Mouse (Mus musculus) 3T3-L1 (cell line): ENCODE data around the gene Mtmr10.
A peak's percentile ranks its signal among the peaks of the same experiment; 100 is the strongest.

Source experiments
- DNase-seq: peaks from one replicate; pipeline ENCODE4 v3.0.0-alpha.2; 2015; ENCODE audit warnings: low read depth, low spot score

Gene Mtmr10

DNA sequence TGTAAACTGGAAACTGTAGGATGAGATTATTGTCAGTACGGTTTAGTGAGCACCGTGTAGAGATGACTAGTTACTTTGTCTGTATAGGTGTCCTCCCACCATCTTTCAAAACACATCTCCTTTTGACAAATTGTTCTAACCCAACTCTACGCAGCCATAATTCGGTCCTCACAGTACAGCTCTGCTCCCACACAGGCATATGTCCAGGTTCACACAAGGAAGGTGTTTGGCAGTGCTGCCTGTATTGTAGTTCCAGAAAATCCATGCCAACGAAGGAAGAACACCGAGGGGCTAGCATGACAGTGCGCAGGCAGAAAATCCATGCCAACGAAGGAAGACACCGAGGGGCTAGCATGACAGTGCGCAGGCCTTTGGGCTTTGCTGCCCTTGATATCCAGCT, 4.3 kb downstream of the Mtmr10 start:
- no peak for DNase-seq

DNA sequence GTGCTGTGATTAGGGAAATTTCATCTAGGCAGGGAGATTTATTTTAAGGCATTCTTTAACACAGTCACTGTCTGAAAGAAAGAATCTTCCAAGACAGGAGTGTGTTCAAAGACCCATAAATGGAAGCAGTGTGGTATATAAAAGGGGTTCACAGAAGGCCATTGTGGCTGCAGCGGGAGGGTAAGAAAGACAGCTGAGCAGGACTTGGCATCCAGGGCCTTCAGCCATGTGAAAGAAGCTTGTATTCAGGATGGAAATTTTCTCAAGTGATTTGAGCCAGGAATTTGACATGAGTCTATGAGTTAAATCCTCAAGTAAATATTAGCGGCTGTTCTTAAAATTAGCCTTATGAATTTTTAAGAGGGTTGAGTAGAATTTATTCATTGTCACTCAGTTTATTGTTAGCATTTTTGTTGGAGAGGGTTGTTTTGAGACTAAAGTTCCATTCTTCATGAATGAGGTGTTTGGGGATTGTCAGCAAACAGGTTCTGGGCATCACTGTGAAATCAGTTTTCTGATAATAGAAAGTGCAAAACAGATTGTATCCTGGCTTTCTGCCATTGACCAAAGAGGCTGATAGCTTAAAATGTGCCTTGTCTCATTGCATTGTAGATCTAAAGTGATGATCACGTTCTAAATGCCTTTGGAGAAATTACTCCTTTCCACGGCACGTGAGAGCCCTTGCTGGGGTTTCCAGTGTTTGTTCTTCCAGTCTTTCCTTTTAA, 9.0 kb downstream of the Mtmr10 start:
- DNase-seq = no peak

DNA sequence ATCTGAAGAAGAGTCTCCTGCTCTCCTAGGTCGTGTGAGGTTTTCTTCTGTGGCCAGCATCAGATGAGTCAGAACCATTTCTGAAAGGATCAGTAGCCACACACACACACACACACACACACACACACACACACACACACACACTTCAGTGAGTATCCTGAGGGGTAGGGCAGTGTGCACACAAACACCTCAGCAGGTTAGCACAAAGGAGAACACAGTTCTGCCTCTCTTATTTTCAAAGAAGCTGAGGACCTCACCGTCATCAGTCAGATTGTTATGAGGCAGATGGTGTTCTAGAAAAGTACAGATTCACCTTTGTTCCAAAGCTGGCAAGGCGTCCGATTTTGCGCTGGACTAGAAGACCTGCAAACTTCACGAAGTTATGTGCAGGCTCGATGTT, 22.8 kb downstream of the Mtmr10 start:
- no peak for DNase-seq

DNA sequence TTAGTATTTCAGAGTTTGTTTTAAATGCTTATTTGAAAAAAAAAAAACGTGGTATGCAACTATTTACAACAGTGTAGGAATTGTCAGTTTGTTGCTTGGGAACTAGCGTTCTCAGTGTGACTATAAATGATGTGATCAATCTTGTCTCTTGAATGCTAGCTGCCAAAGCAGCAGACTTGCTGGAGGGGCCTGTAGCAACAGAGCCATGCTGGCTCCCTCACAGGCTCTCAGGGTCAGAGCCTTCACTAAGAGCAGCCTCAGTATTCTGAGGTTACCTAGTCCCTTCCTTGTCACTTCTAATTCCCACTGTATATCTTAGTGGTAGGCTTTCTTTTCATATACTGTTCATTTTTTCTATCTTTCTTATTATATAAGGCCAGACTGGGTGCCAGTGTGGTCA, 23.3 kb downstream of the Mtmr10 start:
- no peak for DNase-seq

DNA sequence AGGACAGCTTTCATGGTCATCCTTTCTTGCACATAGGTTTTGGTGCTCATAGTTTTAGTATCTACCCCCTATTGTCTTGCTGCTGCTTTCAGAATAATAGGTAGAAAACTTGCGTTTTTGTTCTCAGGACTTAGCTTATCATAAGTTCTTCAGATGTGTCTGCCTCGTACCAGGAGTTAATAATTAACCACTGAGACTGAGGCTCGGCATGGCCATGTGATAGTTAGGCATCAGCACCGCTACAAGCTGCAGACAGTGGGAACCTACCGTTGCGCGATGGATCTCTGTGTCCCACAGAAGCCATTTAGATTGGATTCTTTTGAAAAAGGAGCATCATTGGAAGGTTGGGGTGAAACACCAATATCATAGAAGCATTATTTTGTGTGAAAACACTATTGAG, 25.4 kb downstream of the Mtmr10 start:
- DNase-seq = no peak

DNA sequence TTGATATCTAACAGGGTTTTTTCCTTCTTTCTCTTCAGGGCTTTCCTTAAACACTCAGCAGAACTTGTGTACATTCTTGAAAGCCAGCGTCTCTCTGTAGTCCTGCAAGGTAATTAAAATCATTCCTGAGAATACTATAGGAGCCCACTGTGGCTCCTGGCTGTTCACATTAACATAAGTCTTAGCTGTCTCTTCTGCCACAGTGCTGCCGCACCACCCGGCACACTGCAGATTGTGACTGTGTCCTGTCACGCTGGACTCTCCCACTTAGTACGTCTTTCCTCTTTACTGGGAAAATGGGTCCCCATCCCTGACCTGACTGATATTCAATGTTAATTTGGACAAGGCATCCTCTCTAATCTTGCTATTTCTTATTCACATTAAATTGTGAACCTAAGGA, 33.7 kb downstream of the Mtmr10 start:
- no peak for DNase-seq

DNA sequence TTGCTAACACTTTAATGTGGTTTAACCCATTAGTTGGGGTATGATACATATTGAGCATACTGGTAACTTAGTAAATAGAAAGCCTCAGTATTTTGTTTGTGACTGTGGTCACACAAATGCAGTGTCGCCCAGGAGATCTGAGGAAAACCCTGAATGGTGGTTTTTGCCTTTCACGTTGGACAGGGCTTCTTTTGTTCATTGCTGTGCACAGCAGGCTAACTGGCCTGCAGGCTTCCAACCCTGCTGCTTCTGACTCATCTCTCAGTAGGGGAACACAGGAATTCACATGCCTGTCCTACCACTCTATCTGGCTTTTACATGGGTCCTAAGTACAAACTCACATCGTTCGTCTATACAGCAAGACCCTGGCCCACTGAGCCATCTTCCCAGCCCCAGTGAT, 34.2 kb downstream of the Mtmr10 start:
- DNase-seq = peak; percentile 53

DNA sequence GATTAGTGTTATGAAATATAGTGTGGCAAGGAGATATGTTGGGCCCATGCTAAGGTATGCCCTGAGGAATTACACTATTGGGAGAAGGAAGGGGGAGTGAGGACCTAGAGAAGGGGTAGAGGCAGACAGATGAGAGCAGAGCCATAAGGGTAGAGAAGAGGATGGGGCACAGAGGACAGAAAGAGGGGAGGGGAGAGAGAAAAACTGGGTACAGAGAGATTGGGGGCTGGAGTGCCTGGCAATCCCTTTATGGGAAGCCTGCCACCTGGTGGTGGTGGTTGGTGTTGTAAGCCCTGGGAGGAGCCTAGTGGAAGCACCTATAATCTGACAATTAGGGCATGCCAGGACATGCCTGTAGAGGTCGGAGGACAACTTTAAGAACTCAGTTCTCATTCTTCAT, 39.4 kb downstream of the Mtmr10 start:
- peak; percentile 85 for DNase-seq

DNA sequence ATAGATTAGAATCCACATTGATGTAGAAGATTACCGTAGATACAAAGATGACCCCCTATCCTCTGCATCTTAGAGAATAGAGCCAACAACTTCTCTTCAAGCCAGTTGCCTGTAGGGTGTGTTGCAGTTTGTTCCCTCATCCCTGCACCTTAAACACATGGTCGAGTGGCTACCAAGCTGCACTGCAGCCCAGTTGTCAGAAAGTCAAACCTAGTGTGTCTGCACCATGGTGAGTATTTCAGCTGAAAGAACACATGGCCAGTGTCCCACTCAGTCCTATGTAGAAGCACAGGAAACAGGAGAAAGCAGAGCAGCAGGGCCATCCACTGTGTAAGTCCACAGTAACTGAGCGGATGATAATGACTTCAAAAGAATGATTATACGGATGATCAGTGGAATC, 40.0 kb downstream of the Mtmr10 start:
- DNase-seq = no peak

DNA sequence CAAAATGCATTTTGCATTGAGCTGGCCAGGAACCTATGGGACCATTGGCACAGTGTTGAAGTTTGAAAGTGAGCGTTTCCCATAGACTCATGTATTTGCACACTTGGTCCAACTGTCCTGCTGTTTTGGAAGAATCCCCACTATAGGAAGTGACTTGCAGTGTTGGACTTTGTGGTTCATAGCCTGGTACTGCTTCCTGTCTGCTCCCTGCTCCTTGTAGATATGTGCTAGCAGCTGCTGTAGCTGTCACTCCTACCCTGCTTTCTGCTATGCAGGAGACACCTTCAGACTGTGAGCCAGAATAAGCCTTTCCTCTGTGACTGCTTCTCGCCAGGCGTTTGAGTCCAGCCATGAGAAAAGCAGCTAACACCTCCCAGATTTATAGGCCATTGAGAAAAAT, 43.9 kb downstream of the Mtmr10 start:
- no peak for DNase-seq

DNA sequence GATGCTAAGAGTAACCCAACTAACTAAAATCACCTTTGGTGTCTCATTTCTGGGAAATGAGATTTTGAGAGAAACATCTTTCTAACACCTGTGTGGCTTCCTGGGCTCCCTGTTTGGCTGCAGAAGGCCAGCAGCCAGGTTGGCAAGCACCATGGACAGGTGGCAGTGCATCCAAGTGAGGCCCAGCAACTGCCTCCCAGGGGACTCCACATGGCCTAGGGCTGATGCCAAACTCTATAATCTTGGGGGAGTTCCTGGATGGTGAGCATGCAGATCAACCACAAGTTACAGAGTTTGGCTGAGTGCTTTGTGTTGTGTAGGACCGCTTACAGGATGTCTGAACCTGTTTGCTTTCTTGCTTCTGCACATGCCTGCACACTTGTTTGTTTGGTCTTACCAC, 45.2 kb downstream of the Mtmr10 start:
- no peak for DNase-seq

DNA sequence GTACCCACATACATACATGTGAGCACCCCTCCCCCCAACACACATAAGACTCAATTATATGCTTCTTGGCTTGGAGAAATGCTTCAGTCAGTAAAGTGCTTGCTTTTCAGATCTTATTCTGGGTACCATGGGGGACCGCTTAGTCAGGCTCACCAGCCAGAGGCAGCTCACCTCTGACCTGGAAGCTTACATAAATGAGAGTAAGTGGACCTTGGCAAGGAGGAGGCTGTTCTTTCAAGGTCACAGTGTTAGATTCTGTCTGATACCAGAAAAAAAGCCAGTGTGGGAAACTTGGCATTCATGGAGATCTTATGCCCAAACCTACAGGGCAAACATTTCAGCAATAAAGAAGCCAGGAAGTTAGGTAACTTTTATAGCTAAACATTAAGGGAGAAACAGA, 60.4 kb downstream of the Mtmr10 start:
- no peak for DNase-seq

DNA sequence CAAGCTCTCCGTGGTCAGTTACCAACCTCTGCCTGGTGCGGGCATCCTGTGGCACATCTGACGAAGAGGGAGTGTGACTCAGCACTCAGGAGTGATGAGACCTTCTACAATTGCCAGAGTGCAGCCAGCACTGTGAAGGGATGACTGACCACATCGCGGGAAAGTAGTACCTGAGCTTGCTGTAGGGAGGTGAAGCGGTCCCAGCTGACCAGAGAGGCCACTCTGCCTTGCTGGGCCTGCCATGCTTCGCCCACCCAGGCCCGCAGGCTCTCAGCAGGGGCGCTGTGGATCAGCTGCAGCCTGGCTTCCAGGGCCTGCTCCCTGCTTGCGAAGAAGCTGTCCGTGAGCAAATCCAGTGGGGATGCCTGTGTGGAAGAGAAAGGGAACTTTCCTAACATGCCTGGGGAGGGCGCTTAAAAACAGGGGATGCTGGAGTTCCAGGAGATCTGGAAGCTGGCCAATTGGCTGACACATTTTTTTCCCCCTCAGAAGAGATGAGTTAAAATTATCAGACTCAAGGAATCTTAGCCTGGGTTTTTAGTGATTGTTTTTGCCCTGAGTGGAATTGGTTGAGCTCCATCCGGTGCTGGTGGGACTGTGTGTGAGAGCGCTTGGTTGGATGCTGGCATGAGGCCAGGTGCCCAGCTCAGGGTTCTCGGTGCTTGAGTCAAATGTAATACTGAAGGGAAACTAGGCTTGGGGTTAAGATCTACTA, 61.9 kb downstream of the Mtmr10 start:
- DNase-seq = peak; percentile 27

DNA sequence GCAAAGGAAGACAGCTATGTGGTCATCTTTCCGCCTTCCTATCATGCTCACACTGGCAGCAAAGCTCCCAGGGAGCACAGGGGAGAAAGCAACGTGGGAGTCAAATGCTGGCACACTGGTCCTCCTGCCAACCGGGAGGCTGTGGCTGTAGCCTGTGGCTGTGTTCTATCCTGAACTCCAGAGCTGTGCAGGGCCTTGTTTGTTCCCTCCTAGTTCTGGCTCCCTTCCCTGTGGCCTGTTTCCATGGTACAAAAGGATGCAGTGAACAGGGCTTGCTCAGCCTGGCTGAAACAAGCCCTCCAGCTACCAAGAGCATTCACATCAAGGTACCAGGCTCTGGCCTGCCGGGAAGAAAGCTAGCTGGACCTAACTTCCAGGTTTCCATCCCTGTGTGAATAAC, 63.6 kb downstream of the Mtmr10 start:
- DNase-seq = no peak

DNA sequence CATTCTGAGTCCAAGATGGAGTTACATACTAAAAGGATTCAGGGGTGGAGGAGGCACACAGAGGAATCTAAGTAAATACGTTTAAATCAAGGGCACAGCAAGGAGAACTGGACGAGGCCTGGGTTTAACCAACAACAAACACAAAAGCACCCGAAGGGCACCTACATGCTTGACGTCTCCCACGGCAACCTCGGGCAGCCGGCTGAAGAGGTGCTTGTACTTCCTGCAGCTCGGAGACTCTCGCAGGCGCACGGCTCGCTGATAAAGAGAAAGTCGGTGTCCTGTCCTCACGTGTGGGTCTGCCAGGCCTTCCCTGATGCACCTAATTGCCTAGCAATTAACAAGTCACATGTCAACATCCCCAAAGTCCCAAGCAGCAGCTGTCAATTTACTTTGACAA, 66.8 kb downstream of the Mtmr10 start:
- no peak for DNase-seq

DNA sequence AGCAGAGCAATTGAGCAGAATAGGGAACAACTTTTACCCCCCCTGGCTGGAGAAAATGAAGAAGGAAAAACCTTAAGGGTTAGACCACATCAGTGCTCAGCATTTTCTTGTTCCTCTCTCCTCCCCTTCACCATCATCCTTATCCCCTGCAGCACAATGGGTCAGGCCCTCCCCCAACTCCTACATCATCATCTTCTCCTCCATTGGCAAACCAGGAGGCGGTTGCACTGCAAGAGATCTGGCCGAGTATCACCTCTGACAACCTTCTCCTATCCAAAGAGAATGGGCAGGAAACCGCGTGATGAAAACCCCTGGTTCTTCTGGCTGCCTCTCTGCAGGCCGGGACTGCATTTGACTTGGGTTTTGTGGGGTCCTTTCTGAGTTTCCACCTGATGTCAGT, 69.2 kb downstream of the Mtmr10 start:
- no peak for DNase-seq

DNA sequence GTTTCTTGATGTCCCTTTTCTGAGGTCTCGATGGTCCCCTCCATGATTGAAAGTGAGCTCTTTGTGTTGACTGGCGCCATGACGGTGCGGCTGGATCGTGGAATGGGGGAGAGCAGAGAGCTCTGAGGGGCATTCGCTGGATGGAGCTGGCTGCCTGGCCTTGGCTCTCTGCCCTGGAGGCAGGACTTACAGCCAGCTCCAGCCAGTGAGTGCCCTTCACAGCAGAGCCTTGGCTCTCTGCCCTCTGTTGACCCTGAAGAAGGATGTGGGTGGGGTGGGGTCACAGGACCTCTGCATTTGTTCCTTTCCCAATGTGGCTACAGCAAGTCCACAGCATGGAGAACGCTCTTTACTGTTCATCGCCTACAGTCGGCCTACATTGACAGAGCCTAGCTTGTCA, 70.0 kb downstream of the Mtmr10 start:
- DNase-seq = no peak

DNA sequence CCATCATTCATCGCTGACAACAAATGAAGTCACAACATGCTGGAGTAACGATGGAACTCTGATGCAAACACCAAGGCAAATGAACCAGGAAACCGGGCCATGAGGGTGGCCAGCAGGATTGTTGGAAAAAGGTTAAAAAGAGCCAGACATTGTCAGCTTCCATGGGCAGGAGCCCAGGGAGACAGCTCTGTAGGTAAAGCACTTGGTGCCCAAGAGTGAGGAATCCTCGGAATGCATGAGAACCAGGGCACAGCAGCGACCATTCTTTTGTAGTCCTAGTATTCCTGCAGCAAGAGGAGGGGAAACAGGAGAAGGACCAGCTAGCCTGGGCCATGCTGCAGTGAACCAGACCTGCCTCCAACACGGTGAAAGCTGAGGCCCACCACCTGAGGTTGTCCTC, 71.2 kb downstream of the Mtmr10 start:
- DNase-seq = no peak

DNA sequence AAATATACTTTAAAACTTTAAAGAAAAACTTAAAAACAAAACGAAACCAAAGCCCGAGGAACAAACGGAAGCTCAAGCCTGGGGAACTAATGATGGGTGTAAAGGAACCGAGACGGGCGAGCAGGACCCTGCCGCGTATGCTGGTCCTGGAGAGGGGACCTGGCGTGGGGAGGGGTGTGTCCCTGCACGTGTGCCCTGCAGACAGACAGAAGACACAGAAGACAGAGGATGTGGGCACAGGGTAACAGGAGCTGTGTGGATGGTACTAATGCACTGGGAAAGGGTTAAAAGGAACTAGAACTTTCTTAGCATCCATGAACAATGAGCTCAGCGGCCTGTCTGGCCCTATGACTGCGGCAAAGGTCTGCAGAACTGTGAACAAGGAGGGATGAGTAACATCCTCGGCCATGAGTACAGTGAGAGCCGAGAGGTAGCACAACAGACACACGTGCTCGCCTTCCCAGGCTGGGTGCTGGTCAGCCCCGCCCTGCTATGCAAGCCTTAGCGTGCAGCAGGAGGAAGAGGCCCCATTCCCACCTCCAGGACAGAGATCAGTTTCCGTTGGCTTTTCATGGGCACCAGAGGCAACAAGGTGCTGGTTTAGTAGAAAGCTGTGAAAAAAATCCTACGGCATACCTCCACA, 72.6 kb downstream of the Mtmr10 start:
- no peak for DNase-seq

DNA sequence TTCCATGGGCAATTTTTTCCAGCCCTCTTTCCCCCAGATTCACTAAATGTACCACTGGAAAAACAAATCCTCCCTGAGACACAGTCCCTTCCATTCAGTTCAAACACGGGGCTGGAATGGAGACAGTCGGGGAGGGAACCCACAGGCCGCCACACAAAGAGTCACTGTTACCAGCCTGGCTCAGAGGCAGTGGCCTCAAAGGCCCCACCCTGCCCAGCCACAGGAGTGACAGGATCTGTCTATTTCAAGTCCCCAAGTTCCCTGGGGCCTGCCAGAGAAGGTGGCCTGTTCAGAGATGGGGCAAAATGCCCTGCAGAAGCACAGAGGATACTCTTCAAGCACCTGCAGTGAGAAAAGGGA, 73.1 kb downstream of the Mtmr10 start:
- DNase-seq = no peak

DNA sequence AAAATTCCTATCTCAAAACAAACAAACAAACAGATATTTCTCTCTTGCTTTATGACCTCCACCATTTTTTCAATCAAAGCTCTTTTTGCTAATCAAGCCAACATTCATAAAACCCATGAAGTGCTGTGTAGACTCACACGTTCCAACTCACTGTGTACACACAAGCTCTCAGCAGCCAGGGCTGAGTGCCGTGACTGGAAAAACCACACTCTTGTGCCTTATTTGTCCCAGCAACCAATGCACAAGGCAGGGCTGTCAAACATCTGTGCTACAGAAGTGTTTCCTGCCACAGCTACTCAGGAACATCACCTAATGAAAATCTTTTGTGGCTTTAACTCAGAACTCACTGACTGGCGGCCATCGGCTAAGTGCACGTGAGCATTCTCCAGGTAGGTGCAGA, 78.4 kb downstream of the Mtmr10 start:
- DNase-seq = no peak

DNA sequence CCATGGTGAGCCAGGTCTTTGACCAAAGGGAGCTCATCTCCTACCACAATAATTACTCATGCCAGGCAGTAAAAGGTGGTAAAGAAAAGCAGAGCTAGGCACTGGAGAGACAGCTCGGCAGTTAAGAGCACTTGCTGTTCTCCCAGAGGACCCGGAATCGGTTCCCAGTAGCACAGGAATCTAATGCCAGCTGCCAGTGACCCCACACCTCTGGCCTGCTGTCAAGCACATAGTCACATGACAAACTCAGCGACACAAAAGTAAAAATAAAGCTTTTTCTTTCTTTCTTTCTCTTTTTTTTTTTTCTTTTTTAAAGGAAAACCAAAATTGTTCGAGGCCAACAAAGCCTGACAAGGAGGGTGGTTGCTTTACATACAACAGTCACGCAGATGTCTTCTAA, 82.4 kb downstream of the Mtmr10 start:
- DNase-seq = no peak
